Mouse (Mus musculus) testis, postnatal 10 days (tissue): Measurements from ENCODE around the gene Stard3.

Source experiments
- DNase-seq: peaks from one replicate; pipeline ENCODE4 v3.0.0; 2021; ENCODE audit warnings: low spot score

Gene Stard3

GRCm38 (mm10) chr11:98348083-98348961 is 9.8 kb upstream of the Stard3 start, which contains the start of gene Ppp1r1b:
Gene Ppp1r1b (plus strand): TSS chr11:98348404.
- peak; percentile 75 for DNase-seq

DNA sequence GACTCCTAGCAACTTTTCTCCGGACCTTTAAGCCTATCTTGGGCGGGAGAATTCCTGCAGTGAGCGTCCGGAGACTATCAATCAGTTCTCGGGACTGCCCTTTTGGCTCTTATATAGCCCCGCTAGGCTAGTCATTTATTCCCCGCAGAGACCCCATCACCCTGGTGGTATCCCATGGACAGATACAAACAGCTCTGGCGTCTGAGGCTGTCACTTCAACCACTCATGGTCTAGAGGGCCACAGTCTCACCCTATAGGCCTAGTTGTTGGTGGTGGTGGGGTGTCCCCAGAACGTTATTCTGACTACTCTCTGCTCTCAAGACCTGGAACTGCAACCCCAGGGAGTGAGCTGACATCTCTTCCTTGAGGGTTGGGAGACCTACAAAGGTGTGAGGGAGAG is 8.9 kb upstream of the Stard3 start:
- DNase-seq = no peak

DNA sequence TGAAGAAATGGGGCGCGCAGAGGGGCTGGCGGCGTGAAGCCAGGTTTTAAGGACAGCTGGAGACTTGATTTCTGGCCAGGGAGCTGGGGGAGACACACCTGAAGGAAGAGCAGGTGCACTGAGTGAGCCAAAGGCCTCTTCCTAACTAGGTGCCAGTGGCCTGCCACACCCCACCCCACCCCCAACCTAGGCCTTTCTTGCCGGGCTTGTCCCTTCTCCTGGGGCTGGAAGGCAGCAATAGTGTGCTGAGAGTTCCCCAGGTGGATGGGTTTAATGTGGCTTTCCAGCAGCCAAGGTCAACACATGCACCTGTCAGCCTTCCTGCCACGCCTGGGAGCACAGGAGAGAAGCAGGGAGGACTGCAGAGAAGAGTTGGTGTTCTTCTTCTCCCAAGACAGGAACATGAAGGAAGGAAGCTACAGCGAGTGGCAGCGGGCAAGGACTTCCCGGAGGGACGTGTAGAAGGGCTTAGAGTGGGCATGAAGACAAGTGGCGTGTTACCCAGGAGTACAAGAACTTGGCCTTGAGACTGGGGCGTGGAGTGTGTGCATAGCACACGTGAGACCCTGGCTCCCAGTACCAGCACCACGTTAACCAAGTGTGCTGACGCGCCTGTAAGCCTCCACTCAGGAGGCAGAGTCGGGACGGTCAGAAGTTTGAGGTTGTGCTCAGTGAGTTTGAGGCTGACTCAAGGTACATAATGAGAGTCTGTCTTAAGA is 5.7 kb upstream of the Stard3 start:
- no peak for DNase-seq

DNA sequence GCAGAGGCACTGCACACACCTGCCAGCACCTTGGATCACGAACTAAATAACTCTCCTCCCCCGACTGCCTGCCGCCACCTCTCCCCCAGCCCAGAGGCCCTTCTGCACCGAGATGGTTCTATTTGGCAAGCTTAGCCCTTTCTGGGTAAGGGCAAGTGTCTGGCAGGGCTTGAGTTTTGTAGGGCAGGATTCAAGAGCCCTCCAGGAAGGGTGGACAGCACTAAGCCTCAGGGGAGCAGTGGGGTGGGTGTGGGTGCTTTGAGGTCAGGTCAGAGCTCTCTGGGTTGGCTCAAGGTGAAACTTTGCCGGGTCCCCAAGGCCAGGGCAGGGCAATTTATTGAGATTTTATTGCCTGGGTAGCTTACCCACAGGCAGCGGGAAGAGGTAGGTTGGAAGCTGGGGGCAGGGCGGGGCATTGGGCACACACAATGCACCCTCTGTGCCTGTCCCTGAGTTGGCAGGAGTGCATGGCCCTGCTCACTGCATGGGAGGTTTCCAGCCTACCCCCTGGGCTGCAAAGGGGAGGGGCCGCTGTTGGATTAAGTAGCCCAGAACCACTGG is 4.4 kb upstream of the Stard3 start:
- peak; percentile 74 for DNase-seq

- no peak for DNase-seq
Measured at GRCm38 (mm10) chr11:98354445-98354844, 3.7 kb upstream of the Stard3 start.

- DNase-seq = no peak
Measured at GRCm38 (mm10) chr11:98355732-98356299, 2.4 kb upstream of the Stard3 start.

GRCm38 (mm10) chr11:98356625-98357394 is 1.4 kb upstream of the Stard3 start:
- no peak for DNase-seq

GRCm38 (mm10) chr11:98357396-98358160 is 590 bp upstream of the Stard3 start:
- DNase-seq = no peak

GRCm38 (mm10) chr11:98360866-98361521 is 2.8 kb downstream of the Stard3 start:
- no peak for DNase-seq

DNA sequence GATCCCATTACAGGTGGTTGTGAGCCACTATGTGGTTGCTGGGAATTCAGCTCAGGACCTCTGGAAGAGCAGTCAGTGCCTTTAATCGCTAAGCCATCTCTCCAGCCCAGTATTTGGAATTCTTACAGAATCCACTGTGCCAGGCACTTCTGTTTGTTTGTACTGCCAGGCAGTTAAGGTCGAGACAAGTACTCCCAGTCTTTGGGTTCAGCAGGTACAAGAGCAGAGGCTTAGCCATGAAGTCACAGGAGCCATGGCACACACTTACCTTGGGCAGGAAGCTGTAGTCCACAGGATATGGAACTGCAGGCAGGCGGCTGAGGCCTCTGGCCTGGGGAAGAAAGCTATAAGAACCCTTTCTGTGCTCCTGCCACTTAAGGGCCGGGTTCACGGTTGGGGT is 5.6 kb downstream of the Stard3 start:
- DNase-seq = no peak

- DNase-seq = no peak
Measured at GRCm38 (mm10) chr11:98364410-98364809, 6.2 kb downstream of the Stard3 start.

DNA sequence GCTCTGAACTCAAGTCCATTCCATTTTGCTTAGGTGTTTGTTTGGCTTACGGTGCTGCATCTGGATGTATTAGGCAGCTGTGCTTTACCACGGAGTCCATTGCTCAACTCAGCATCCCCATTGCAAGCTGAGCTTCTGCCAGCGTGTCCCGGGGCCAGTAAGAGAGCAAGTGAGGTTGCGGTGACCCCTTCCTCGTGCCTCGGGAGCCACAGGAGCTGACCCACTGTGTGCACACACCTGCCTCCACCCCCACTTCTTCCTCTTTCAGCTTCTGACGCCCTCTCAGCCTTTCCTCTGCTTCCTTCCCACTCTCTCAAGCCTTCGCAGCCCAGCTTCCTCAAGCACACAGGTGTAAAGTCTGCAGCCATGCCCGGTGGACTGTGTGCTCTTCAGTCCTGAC is 8.1 kb downstream of the Stard3 start:
- no peak for DNase-seq

DNA sequence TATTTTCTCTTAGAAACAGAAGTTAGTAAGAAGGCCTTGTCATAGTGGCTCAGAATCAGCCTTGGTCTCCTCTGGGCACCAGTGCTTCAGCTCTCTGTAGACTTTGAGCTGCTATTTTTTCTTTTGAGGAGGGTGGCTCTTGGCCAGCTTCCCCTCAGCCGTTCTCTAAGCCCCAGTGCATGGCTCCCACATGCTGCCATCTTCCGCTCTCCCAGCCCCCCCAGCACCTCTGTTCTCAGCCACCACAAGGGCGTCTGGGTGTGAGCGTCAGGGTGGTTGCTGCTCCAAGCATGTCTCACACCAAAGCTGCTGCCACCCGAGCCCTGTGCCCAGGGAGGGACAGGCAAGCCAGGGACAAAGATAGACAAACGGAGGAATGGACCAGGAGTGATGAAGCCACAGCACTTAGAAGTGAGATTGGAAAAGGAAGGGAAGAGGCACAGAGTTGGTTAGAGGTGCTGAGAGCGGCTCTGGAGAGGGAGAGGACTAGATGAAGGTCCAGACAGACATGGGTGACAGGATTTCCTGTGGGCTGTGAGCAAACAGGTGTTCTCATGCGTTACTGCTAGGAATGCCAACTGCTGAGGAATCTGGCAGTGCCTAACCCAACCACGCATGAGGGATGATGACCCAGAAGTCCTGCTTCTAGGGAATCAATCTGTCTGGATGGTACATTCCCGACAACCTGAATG is 9.1 kb downstream of the Stard3 start:
- DNase-seq = no peak

GRCm38 (mm10) chr11:98367863-98368186 is 9.7 kb downstream of the Stard3 start:
- DNase-seq = no peak

DNA sequence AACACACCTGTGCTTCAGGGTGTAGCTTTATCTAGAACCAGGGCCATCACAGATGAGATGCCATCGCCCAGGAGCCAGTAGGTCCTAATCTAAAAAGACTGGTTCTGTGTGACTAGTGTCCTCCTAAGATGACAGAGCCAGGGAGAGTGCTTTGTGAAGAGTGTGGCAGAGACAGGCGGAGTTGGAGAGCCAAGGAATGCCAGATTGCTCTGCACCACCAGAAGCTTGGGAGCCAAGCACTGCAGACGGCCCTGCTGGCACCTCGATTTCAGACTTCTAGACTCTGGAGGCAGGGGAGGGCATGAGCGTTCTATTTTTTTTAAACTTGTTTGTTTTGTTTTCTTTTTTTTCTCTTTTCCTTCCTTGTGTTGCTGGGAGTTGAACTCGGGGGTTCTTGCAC is 11.2 kb downstream of the Stard3 start:
- DNase-seq = no peak

- DNase-seq = no peak
Measured at GRCm38 (mm10) chr11:98370588-98370987, 12.4 kb downstream of the Stard3 start.

- DNase-seq = no peak
Measured at GRCm38 (mm10) chr11:98371556-98372240, 13.5 kb downstream of the Stard3 start.

- DNase-seq = peak; percentile 75
Measured at GRCm38 (mm10) chr11:98372406-98372805, 14.2 kb downstream of the Stard3 start.

GRCm38 (mm10) chr11:98373244-98373643 is 15.1 kb downstream of the Stard3 start:
- no peak for DNase-seq
